ENCODE assay signal across 9 mouse cellular contexts in the genomic region with DNA sequence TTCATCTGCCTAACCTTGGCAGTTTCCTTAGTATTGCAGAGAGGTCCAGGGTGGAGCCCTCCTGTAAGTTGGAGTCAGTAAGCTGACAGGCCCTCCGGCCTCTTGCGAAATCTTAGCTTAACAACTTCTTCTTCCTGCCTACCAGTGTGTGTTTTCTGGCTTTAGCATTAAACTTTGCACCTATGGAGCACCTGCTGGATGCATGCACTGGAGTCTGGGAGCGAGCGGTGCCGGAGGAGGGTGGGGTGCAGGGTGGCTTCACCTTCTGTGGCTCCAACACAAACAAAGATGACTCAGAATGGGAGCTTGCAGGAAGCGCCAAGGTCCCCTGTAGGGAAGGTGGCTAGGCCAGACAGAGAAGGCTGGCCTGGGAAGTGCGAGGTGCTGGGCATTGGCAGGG. TPM values are rescaled to one million over a fixed set of nuclear protein-coding genes. Genes with fewer than 3 reads are reported as not detected.
DNase-seq lines count a peak whose midpoint lies in the region; ATAC-seq and TF ChIP-seq lines count a peak whose summit lies in the region.
"Had no signal": no experiment of that assay in that cellular context is flagged by ENCODE, and none has a peak within 500 bp of the region (broad histone marks: within the 10 kb centered on the region; RNA-seq: fewer than 3 reads in every experiment).

No protein-coding gene starts in this region.

- no peak for DNase-seq in forebrain, embryonic 10.5 days (ENCODE audit: extremely low spot score, low spot score)
- DNase-seq in 3T3-L1 (ENCODE audit: low read depth, low spot score), result peak; percentile 73
- peak; percentile 49 for DNase-seq in induced T-regulatory cell, adult 2 months (ENCODE audit: low read depth)
- DNase-seq in lung, postnatal 0 days (ENCODE audit: low spot score), result peak; percentile 81
- no peak for DNase-seq in layer of hippocampus, adult 8-10 months (ENCODE audit: low spot score in 2 of 2)
- no peak for DNase-seq in layer of hippocampus, adult 9-10 months (ENCODE audit: low spot score)
- no peak for DNase-seq in natural killer cell, adult 2 months (ENCODE audit: low spot score in 2 of 2)

- H3K9ac ChIP-seq in forebrain, embryonic 15.5 days (replicated peaks), result no peak overlapping the region
- no peak overlapping the region for H3K9ac ChIP-seq in lung, postnatal 0 days (replicated peaks; ENCODE audit: low read depth)

- 92% methylated on average over 7 of the region's 7 CpGs for WGBS in forebrain, embryonic 10.5 days
- WGBS in forebrain, embryonic 15.5 days, result 96% methylated on average over 7 of the region's 7 CpGs
- WGBS in lung, postnatal 0 days, result 40% methylated on average over 7 of the region's 7 CpGs

- no peak overlapping the region for H3K4me3 ChIP-seq in forebrain, embryonic 10.5 days
- H3K4me3 ChIP-seq in forebrain, embryonic 15.5 days, result no peak overlapping the region
- no peak overlapping the region for H3K4me3 ChIP-seq in lung, postnatal 0 days (ENCODE audit: low read depth, low read length)

- TF ChIP-seq CTCF in lung, postnatal 0 days (IDR thresholded peaks at IDR 0.05), result no peak

- peak overlapping the region; percentile 51; the same call in 1 of the 2 replicates for H3K27ac ChIP-seq in forebrain, embryonic 10.5 days
- no peak overlapping the region for H3K27ac ChIP-seq in forebrain, embryonic 15.5 days (replicated peaks)
- no peak overlapping the region for H3K27ac ChIP-seq in lung, postnatal 0 days (ENCODE audit: low read length)
- H3K27ac ChIP-seq: kidney, postnatal 0 days had no signal

- H3K9me3 ChIP-seq in forebrain, embryonic 10.5 days, result peaks cover 3% of the 10 kb centered on the region; the same call in 1 of the 2 replicates
- no peaks in the 10 kb centered on the region for H3K9me3 ChIP-seq in forebrain, embryonic 15.5 days
- H3K9me3 ChIP-seq in lung, postnatal 0 days (ENCODE audit: low read length), result no peaks in the 10 kb centered on the region

- H3K4me1 ChIP-seq in forebrain, embryonic 10.5 days, result peaks cover 74% of the 10 kb centered on the region
- H3K4me1 ChIP-seq in forebrain, embryonic 15.5 days, result peaks cover 51% of the 10 kb centered on the region
- H3K4me1 ChIP-seq in lung, postnatal 0 days (ENCODE audit: insufficient read depth, low read depth, low read length), result peaks cover 19% of the 10 kb centered on the region; the same call in 1 of the 2 replicates

- TF ChIP-seq EP300 in lung, postnatal 0 days (IDR thresholded peaks at IDR 0.05), result no peak

- H3K27me3 ChIP-seq in forebrain, embryonic 10.5 days (ENCODE audit: poor library complexity, severe bottlenecking), result no peaks in the 10 kb centered on the region
- no peaks in the 10 kb centered on the region for H3K27me3 ChIP-seq in forebrain, embryonic 15.5 days
- no peaks in the 10 kb centered on the region for H3K27me3 ChIP-seq in lung, postnatal 0 days (replicated peaks; ENCODE audit: insufficient read depth, low read length)

- H3K4me2 ChIP-seq in forebrain, embryonic 15.5 days (replicated peaks), result no peak overlapping the region
- H3K4me2 ChIP-seq in lung, postnatal 0 days (replicated peaks; ENCODE audit: low read depth, low read length), result no peak overlapping the region

- no peak for ATAC-seq in forebrain, embryonic 15.5 days (replicated peaks)
- ATAC-seq in lung, postnatal 0 days, result peak; percentile 67

- peaks cover 28% of the 10 kb centered on the region for H3K36me3 ChIP-seq in forebrain, embryonic 10.5 days (replicated peaks)
- H3K36me3 ChIP-seq in forebrain, embryonic 15.5 days, result 0 out of 2 replicates have a peak, but pooled peaks cover under 1% of the 10 kb centered on the region
- H3K36me3 ChIP-seq in lung, postnatal 0 days (ENCODE audit: insufficient read depth, low read length), result no peaks in the 10 kb centered on the region

RNA-seq across cellular contexts. Expression of a gene that starts 23.6 kb away (rescaled TPM):
- polyA plus RNA-seq in forebrain, embryonic 10.5 days (2016; fragmentation: Nextera tagmentation; extraction: Ambion mirVana), result 8.0 and 9.8 TPM in 2 replicates
- 83.8 and 113 TPM in 2 replicates for polyA plus RNA-seq in forebrain, embryonic 15.5 days (2015; fragmentation: Nextera tagmentation; extraction: Ambion mirVana)
- polyA plus RNA-seq in lung, postnatal 0 days (2015; fragmentation: Nextera tagmentation; extraction: Ambion mirVana), result 27.6 and 29.6 TPM in 2 replicates
- 100 to 1,000 TPM; 252 to 278 (median 268) TPM for total RNA-seq in layer of hippocampus, adult 8-10 months (2022)

Comparison
In these comparisons a context has a peak if more than half of its experiments do, and no peak if none do; other contexts are left out.
1. DNase-seq: peak in 3T3-L1 (single experiment), induced T-regulatory cell, adult 2 months (single experiment) and lung, postnatal 0 days (single experiment); none in forebrain, embryonic 10.5 days (single experiment), layer of hippocampus, adult 8-10 months (0 of 2), layer of hippocampus, adult 9-10 months (single experiment) and natural killer cell, adult 2 months (0 of 2).